Mouse (Mus musculus): ENCODE data around the gene Ppp1r18.
"Not testable (repeated sequence)": the region's sequence is repeated elsewhere in the genome, so short reads cannot be mapped to it uniquely, and the experiment has no call there.

GRCm38 (mm10) chr17:35839002-35839401 lies 26.4 kb upstream of the Ppp1r18 start:
- not testable (repeated sequence) for TF ChIP-seq CTCF (IDR thresholded peaks at IDR 0.05; ENCODE audit: insufficient read depth, low read length); POLR2A (IDR thresholded peaks at IDR 0.05; ENCODE audit: borderline replicate concordance, extremely low read depth, low read depth, low read length)

Measured in lung, adult 2 months (tissue).